In the genomic region with DNA sequence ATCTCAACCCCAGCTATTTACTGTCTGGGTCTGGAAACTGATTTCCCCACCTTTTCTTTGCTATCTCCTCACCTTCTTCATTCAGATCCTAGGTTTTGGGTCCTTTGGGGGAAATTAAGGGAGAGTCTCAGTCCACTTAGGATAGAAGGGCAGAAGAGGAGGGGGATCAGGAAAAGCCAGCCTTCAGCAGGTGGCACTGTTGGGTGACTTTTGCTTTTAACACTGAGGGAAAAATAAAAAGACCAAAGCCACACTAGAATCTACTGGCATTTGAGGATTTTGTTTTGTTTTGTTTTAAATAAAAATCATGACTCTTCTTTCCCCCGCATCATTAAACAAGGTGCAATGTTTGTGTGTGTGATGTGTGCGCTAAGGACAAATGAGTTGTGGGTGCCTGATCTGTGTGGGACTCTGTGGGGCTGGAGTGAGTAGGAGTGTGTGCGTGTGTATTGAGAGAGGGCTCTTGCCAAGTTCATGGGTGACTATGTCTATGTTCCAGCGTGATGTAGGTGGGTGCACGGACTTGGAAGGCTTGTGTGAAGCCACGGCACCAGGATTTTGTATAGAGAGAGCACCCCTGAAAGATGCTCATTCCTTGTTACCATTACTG, we compare ENCODE assay signal across 9 mouse cellular contexts.
A peak's percentile ranks its signal among the peaks of the same experiment; 100 is the strongest.
DNase-seq lines count a peak whose midpoint lies in the region; ATAC-seq and TF ChIP-seq lines count a peak whose summit lies in the region.
"Had no signal": no experiment of that assay in that cellular context is flagged by ENCODE, and none has a peak within 500 bp of the region (broad histone marks: within the 10 kb centered on the region; RNA-seq: fewer than 3 reads in every experiment).

No protein-coding gene starts in this region.

- 87% methylated on average over 6 of the region's 6 CpGs for WGBS in intestine, postnatal 0 days
- 77% methylated on average over 6 of the region's 6 CpGs for WGBS in intestine, embryonic 16.5 days
- WGBS in intestine, embryonic 15.5 days: 74% methylated on average over 6 of the region's 6 CpGs

- no peaks in the 10 kb centered on the region for H3K9me3 ChIP-seq in intestine, postnatal 0 days (ENCODE audit: control insufficient read depth)
- H3K9me3 ChIP-seq in intestine, embryonic 16.5 days (ENCODE audit: control insufficient read depth, low read length): no peaks in the 10 kb centered on the region
- no peaks in the 10 kb centered on the region for H3K9me3 ChIP-seq in intestine, embryonic 15.5 days

- TF ChIP-seq CTCF in intestine, postnatal 0 days (IDR thresholded peaks at IDR 0.05; ENCODE audit: low read depth): peak; percentile 51

- no peak overlapping the region for H3K9ac ChIP-seq in intestine, postnatal 0 days (ENCODE audit: low read depth, low read length)
- no peak overlapping the region for H3K9ac ChIP-seq in intestine, embryonic 16.5 days (ENCODE audit: low read depth, low read length)
- H3K9ac ChIP-seq in intestine, embryonic 15.5 days: no peak overlapping the region

- DNase-seq in MN1 (ENCODE audit: low spot score): peak; percentile 11
- DNase-seq in embryo, embryonic 11 days: peak; percentile 44
- DNase-seq in lung, postnatal 10 days: peak; percentile 48
- DNase-seq in urinary bladder, adult 2 months (ENCODE audit: low spot score): no peak
- no peak for DNase-seq in thymus, postnatal 25 days

- 0 out of 2 replicates have a peak, but pooled peaks cover 2% of the 10 kb centered on the region for H3K4me1 ChIP-seq in intestine, postnatal 0 days (replicated peaks; ENCODE audit: control insufficient read depth, insufficient read depth, low read length)
- no peaks in the 10 kb centered on the region; the same call in 1 of the 2 replicates for H3K4me1 ChIP-seq in intestine, embryonic 16.5 days (ENCODE audit: control insufficient read depth, insufficient read depth, low read length)
- H3K4me1 ChIP-seq in intestine, embryonic 15.5 days (replicated peaks): no peaks in the 10 kb centered on the region

- H3K27ac ChIP-seq in intestine, postnatal 0 days (ENCODE audit: low read depth, low read length): no peak overlapping the region
- H3K27ac ChIP-seq in intestine, embryonic 16.5 days (ENCODE audit: low read length): no peak overlapping the region
- H3K27ac ChIP-seq in intestine, embryonic 15.5 days: no peak overlapping the region

- no peaks in the 10 kb centered on the region for H3K27me3 ChIP-seq in intestine, postnatal 0 days (replicated peaks; ENCODE audit: control insufficient read depth, insufficient read depth, low read length)
- H3K27me3 ChIP-seq in intestine, embryonic 16.5 days (replicated peaks; ENCODE audit: control insufficient read depth, insufficient read depth, low read length): no peaks in the 10 kb centered on the region
- no peaks in the 10 kb centered on the region for H3K27me3 ChIP-seq in intestine, embryonic 15.5 days (replicated peaks)

- no peaks in the 10 kb centered on the region for H3K36me3 ChIP-seq in intestine, postnatal 0 days (ENCODE audit: control insufficient read depth, insufficient read depth)
- no peaks in the 10 kb centered on the region for H3K36me3 ChIP-seq in intestine, embryonic 16.5 days (ENCODE audit: control insufficient read depth, insufficient read depth, low read length)
- H3K36me3 ChIP-seq in intestine, embryonic 15.5 days: no peaks in the 10 kb centered on the region

- H3K4me3 ChIP-seq in intestine, postnatal 0 days (ENCODE audit: low read depth, low read length): no peak overlapping the region
- no peak overlapping the region for H3K4me3 ChIP-seq in intestine, embryonic 16.5 days (ENCODE audit: low read length)
- no peak overlapping the region for H3K4me3 ChIP-seq in intestine, embryonic 15.5 days (replicated peaks)

- ATAC-seq in intestine, postnatal 0 days: no peak
- no peak for ATAC-seq in intestine, embryonic 16.5 days
- no peak for ATAC-seq in intestine, embryonic 15.5 days
- ATAC-seq: Patski had no signal

- no peak overlapping the region for H3K4me2 ChIP-seq in intestine, postnatal 0 days (replicated peaks; ENCODE audit: low read depth)
- H3K4me2 ChIP-seq in intestine, embryonic 16.5 days (ENCODE audit: low read depth, low read length): no peak overlapping the region
- H3K4me2 ChIP-seq in intestine, embryonic 15.5 days (replicated peaks): no peak overlapping the region

Comparison
In these comparisons a context has a peak if more than half of its experiments do, and no peak if none do; other contexts are left out.
1. DNase-seq: peak in MN1 (single experiment), embryo, embryonic 11 days (single experiment) and lung, postnatal 10 days (single experiment); none in urinary bladder, adult 2 months (single experiment) and thymus, postnatal 25 days (single experiment).